Mouse (Mus musculus): ENCODE results near the gene Gtf3a.

Gene Gtf3a

GRCm38 (mm10) chr5:146981376-146981775, 32.9 kb downstream of the Gtf3a start:
- no peak for DNase-seq (ENCODE audit: extremely low spot score, low spot score)

- peak; percentile 72 for DNase-seq (ENCODE audit: extremely low spot score, low spot score)
Measured at GRCm38 (mm10) chr5:146983216-146983615, 34.8 kb downstream of the Gtf3a start.

- DNase-seq (ENCODE audit: extremely low spot score, low spot score): no peak
Measured at GRCm38 (mm10) chr5:146985725-146986433, 37.4 kb downstream of the Gtf3a start.

GRCm38 (mm10) chr5:146987588-146987987, 39.1 kb downstream of the Gtf3a start:
- no peak for DNase-seq (ENCODE audit: extremely low spot score, low spot score)

- DNase-seq (ENCODE audit: extremely low spot score, low spot score): no peak
Measured at GRCm38 (mm10) chr5:146989051-146989450, 40.6 kb downstream of the Gtf3a start.

GRCm38 (mm10) chr5:146993509-146993908, 45.1 kb downstream of the Gtf3a start:
- no peak for DNase-seq (ENCODE audit: extremely low spot score, low spot score)

GRCm38 (mm10) chr5:146994973-146995372, 46.5 kb downstream of the Gtf3a start:
- no peak for DNase-seq (ENCODE audit: extremely low spot score, low spot score)

GRCm38 (mm10) chr5:146996812-146997211, 48.4 kb downstream of the Gtf3a start:
- no peak for DNase-seq (ENCODE audit: extremely low spot score, low spot score)

GRCm38 (mm10) chr5:146998802-146999201, 50.3 kb downstream of the Gtf3a start:
- DNase-seq (ENCODE audit: extremely low spot score, low spot score): no peak

GRCm38 (mm10) chr5:147001312-147001711, 52.9 kb downstream of the Gtf3a start:
- no peak for DNase-seq (ENCODE audit: extremely low spot score, low spot score)

- no peak for DNase-seq (ENCODE audit: extremely low spot score, low spot score)
Measured at GRCm38 (mm10) chr5:147003303-147003702, 54.8 kb downstream of the Gtf3a start.

Data from neural tube, embryonic 10.5 days (tissue).